In genomic region chr10:18400089-18400644, GRCm38 (mm10) we compare ENCODE assay signal across 16 mouse cellular contexts.
DNase-seq lines count a peak whose midpoint lies in the region; ATAC-seq and TF ChIP-seq lines count a peak whose summit lies in the region.
"Had no signal": no experiment of that assay in that cellular context is flagged by ENCODE, and none has a peak within 500 bp of the region (broad histone marks: within the 10 kb centered on the region; RNA-seq: fewer than 3 reads in every experiment).

No protein-coding gene starts in this region.

- H3K9me3 ChIP-seq in embryonic facial prominence, embryonic 14.5 days (ENCODE audit: control insufficient read depth, low read length): no peaks in the 10 kb centered on the region
- H3K9me3 ChIP-seq in embryonic facial prominence, embryonic 10.5 days: no peaks in the 10 kb centered on the region
- H3K9me3 ChIP-seq in kidney, postnatal 0 days (replicated peaks; ENCODE audit: low read length): no peaks in the 10 kb centered on the region
- H3K9me3 ChIP-seq: embryonic facial prominence, embryonic 15.5 days; hindbrain, embryonic 12.5 days had no signal

- H3K4me2 ChIP-seq in embryonic facial prominence, embryonic 14.5 days (ENCODE audit: low read depth, low read length): no peak overlapping the region
- H3K4me2 ChIP-seq in kidney, postnatal 0 days (ENCODE audit: low read length): no peak overlapping the region
- H3K4me2 ChIP-seq: embryonic facial prominence, embryonic 15.5 days; hindbrain, embryonic 12.5 days had no signal

- no peak overlapping the region for H3K4me3 ChIP-seq in embryonic facial prominence, embryonic 14.5 days (ENCODE audit: low read depth, low read length)
- H3K4me3 ChIP-seq in embryonic facial prominence, embryonic 10.5 days: no peak overlapping the region
- H3K4me3 ChIP-seq in layer of hippocampus, adult 2 months: no peak overlapping the region
- H3K4me3 ChIP-seq in kidney, postnatal 0 days (replicated peaks; ENCODE audit: low read depth, low read length): no peak overlapping the region
- H3K4me3 ChIP-seq: embryonic facial prominence, embryonic 15.5 days; heart, adult 2 months; hindbrain, embryonic 12.5 days had no signal

- DNase-seq in embryonic facial prominence, embryonic 14.5 days (ENCODE audit: low spot score): no peak
- DNase-seq in embryonic facial prominence, embryonic 10.5 days (ENCODE audit: low spot score): no peak
- DNase-seq in layer of hippocampus, adult 2 months (ENCODE audit: low spot score in 2 of 2): no peak
- DNase-seq in layer of hippocampus, postnatal 25 days (ENCODE audit: extremely low spot score in 1 of 2, low spot score in 1 of 2): no peak
- DNase-seq in NIH3T3 (ENCODE audit: low read depth): peak; percentile 28
- DNase-seq in kidney, postnatal 0 days (ENCODE audit: low spot score): no peak
- no peak for DNase-seq in thymus, postnatal 0 days (ENCODE audit: low spot score)
- DNase-seq: cerebellum, adult 8-10 months; gastrocnemius, postnatal 14 days; heart, adult 2 months; lung, postnatal 10 days; right cerebral cortex, postnatal 4 days had no signal

- H3K36me3 ChIP-seq in embryonic facial prominence, embryonic 14.5 days (ENCODE audit: control insufficient read depth, insufficient read depth, low read length): no peaks in the 10 kb centered on the region
- H3K36me3 ChIP-seq in embryonic facial prominence, embryonic 10.5 days (replicated peaks): no peaks in the 10 kb centered on the region
- no peaks in the 10 kb centered on the region for H3K36me3 ChIP-seq in kidney, postnatal 0 days (ENCODE audit: insufficient read depth, low read length)
- H3K36me3 ChIP-seq: embryonic facial prominence, embryonic 15.5 days; hindbrain, embryonic 12.5 days had no signal

- ATAC-seq in embryonic facial prominence, embryonic 14.5 days (ENCODE audit: low read depth): peak; percentile 27; the same call in 1 of the 2 replicates
- ATAC-seq in kidney, postnatal 0 days (replicated peaks; ENCODE audit: low FRiP score, low read depth): peak; percentile 59
- ATAC-seq in activated CD4-positive, CD25-positive, alpha-beta regulatory T cell, adult 4 months: no peak

- H3K27me3 ChIP-seq in embryonic facial prominence, embryonic 14.5 days (replicated peaks; ENCODE audit: control insufficient read depth, insufficient read depth, low read length): no peaks in the 10 kb centered on the region
- no peaks in the 10 kb centered on the region for H3K27me3 ChIP-seq in embryonic facial prominence, embryonic 10.5 days (replicated peaks; ENCODE audit: low read depth, poor library complexity, severe bottlenecking)
- no peaks in the 10 kb centered on the region for H3K27me3 ChIP-seq in kidney, postnatal 0 days (ENCODE audit: insufficient read depth, low read length)
- H3K27me3 ChIP-seq: embryonic facial prominence, embryonic 15.5 days; hindbrain, embryonic 12.5 days had no signal

- peaks cover 8% of the 10 kb centered on the region for H3K4me1 ChIP-seq in embryonic facial prominence, embryonic 14.5 days (ENCODE audit: control insufficient read depth, insufficient read depth, low read length)
- peaks cover 18% of the 10 kb centered on the region for H3K4me1 ChIP-seq in embryonic facial prominence, embryonic 10.5 days
- no peaks in the 10 kb centered on the region for H3K4me1 ChIP-seq in kidney, postnatal 0 days (replicated peaks; ENCODE audit: insufficient read depth, low read length)

- H3K27ac ChIP-seq in embryonic facial prominence, embryonic 14.5 days (replicated peaks; ENCODE audit: low read depth, low read length): peak overlapping the region; percentile 21; the same call in 1 of the 2 replicates
- H3K27ac ChIP-seq in embryonic facial prominence, embryonic 10.5 days (replicated peaks): no peak overlapping the region
- peak overlapping the region; percentile 77 for H3K27ac ChIP-seq in layer of hippocampus, adult 2 months
- H3K27ac ChIP-seq in kidney, postnatal 0 days: 0 out of 2 replicates have a peak overlapping the region, but pooled peaks have one; percentile 4
- H3K27ac ChIP-seq: embryonic facial prominence, embryonic 15.5 days; hindbrain, embryonic 12.5 days; liver, embryonic 14.5 days had no signal

- H3K9ac ChIP-seq in embryonic facial prominence, embryonic 14.5 days (ENCODE audit: low read depth, low read length): no peak overlapping the region
- no peak overlapping the region for H3K9ac ChIP-seq in kidney, postnatal 0 days (ENCODE audit: low read depth, low read length)
- H3K9ac ChIP-seq: embryonic facial prominence, embryonic 15.5 days; hindbrain, embryonic 12.5 days; liver, embryonic 14.5 days had no signal

- WGBS in embryonic facial prominence, embryonic 14.5 days: 60% methylated on average over 7 of the region's 7 CpGs
- WGBS in embryonic facial prominence, embryonic 10.5 days: 76% methylated on average over 7 of the region's 7 CpGs
- 61% methylated on average over 7 of the region's 7 CpGs for WGBS in kidney, postnatal 0 days

- TF ChIP-seq CTCF in layer of hippocampus, adult 2 months (conservative IDR thresholded peaks at IDR 0.05): 0 out of 2 replicates have a peak, but pooled peaks have one; percentile 14
- TF ChIP-seq CTCF in kidney, postnatal 0 days (IDR thresholded peaks at IDR 0.05; ENCODE audit: low read depth): peak; percentile 31; the same call in 1 of the 2 replicates
